Mouse (Mus musculus): ENCODE data around the gene Rgs7. TPM values are rescaled to one million over a fixed set of nuclear protein-coding genes. Genes with fewer than 3 reads are reported as not detected.

The Rgs7 gene
- 0.07 and 0.45 TPM in 2 replicates for polyA plus RNA-seq (2012; rRNA removed)

DNA sequence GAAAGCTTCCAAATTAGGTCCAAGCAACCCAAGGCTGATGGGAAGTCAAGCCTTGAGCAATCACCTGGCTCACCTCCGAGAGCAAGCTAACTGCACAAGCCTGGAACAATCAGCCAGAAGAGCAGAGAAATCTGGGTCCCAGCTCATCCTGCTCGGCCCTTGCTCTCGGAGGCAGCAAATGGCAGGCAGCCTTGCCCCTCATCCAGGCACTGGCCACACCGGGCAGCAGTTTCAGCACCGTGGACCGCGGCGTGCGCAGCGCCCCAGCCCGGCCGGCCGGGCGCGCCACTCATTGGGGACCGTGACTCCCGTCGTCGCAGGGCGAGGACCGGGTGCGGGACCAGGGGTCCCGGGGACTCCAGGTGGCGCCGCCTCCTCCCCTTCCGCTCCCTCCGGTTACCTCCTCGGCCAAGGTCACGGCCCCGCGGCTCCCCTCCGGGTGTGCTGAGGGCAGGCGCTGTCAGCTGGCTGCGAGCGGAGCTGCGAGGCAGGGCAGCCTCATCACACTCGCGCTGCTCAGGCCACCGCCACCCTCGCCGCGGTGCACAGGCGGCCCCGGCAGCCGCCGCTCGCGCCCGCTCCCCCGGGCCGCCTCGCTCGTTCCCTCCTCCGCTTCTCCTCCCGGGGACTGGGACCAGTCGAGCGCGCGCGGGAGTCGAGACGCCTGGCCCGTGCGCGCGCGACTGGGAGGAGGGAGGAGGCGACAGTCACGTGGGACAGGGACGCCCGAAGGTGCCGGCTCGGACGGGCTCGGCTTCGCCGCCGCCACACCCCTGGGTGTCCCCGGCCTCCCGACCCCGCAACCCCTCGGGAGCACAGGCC is at the start of gene Rgs7:
Rgs7 (minus strand) TSS at position 640 of the 822 bp plus-strand sequence.
- TF ChIP-seq CTCF (IDR thresholded peaks at IDR 0.05; ENCODE audit: insufficient read depth, low read length) (no peak), POLR2A (IDR thresholded peaks at IDR 0.05; ENCODE audit: borderline replicate concordance, extremely low read depth, low read depth, low read length) (no peak)
- DNase-seq, result peak; percentile 2
- Histone ChIP-seq H3K4me3 (replicated peaks; ENCODE audit: extremely low read depth, low read depth, low read length) (no peak within 1 kb of the TSS), H3K4me1 (ENCODE audit: control insufficient read depth, insufficient read depth, low read length) (no peaks in the 10 kb centered on the region)
- WGBS, result under 1% methylated on average over 81 of the region's 82 CpGs

DNA sequence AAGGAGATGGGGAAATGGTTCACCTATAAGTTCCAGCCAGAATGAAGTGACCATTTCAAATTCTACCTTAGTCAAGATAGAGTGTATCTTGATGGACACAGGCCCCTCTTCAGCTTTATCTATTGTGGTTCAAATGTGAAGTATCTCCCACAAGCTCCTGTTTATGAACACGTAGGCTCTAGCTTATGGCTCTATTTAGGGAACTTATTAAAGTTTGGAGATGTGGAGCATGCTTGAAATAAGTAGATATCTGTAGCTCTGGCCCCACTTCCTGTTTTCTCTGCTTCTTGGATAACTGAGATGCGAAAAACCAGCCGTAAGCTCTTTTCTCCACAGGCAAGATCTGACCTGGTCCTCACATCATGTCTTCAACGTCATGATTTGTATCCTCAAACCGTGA is 48.4 kb upstream of the Rgs7 start:
- Histone ChIP-seq H3K4me1 (ENCODE audit: control insufficient read depth, insufficient read depth, low read length) (no peaks in the 10 kb centered on the region), H3K4me3 (replicated peaks; ENCODE audit: extremely low read depth, low read depth, low read length) (no peak overlapping the region)
- 82% methylated on average over 5 of the region's 5 CpGs for WGBS
- TF ChIP-seq CTCF (IDR thresholded peaks at IDR 0.05; ENCODE audit: insufficient read depth, low read length), result no peak
- no peak for TF ChIP-seq POLR2A (IDR thresholded peaks at IDR 0.05; ENCODE audit: borderline replicate concordance, extremely low read depth, low read depth, low read length)
- DNase-seq, result no peak

DNA sequence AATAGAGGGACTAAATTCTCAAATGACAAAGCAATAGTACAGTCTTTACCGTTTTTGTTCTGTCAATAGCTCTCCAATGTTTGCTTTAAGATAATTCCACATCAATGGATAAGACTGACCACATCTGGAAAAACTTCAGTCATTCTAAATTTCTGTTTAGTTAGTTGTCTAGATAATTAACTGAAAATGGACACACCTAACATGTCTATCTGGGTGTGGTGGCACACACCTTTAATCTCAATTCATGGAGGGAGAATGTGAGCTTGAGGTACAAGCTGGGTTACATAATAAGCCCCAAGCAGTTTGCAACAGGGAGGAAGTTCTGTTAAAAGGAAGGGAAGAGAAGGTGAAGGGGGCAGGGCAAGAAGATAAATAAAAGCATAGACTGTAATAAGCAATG is 45.0 kb upstream of the Rgs7 start:
- WGBS, result 24% methylated on average over 1 of the region's 1 CpGs
- no peak for TF ChIP-seq CTCF (IDR thresholded peaks at IDR 0.05; ENCODE audit: insufficient read depth, low read length)
- Histone ChIP-seq H3K4me3 (replicated peaks; ENCODE audit: extremely low read depth, low read depth, low read length) (no peak overlapping the region), H3K4me1 (ENCODE audit: control insufficient read depth, insufficient read depth, low read length) (no peaks in the 10 kb centered on the region)
- DNase-seq, result no peak

DNA sequence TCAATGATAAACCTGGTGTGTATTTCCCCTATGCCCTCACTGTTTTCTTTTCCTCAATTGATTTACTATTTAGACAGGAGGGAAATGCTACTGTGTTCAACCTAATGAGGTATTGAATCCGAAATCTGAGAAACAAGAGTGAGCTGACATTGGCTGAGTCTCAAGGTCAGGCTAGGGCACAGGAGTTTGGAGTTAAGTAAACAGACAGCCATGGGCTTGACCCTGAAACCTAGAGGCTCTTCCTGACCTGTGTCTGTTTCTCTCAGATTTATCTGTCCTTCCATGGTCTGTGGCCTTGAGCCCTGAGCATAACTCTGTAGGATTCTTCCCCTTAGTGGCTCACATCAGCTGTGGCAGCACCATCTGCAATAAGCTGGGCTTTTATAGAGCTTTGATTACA is 37.6 kb upstream of the Rgs7 start:
- Histone ChIP-seq H3K4me3 (replicated peaks; ENCODE audit: extremely low read depth, low read depth, low read length) (no peak overlapping the region), H3K4me1 (ENCODE audit: control insufficient read depth, insufficient read depth, low read length) (no peaks in the 10 kb centered on the region)
- TF ChIP-seq POLR2A (IDR thresholded peaks at IDR 0.05; ENCODE audit: borderline replicate concordance, extremely low read depth, low read depth, low read length) (no peak), CTCF (IDR thresholded peaks at IDR 0.05; ENCODE audit: insufficient read depth, low read length) (no peak)
- 53% methylated on average over 1 of the region's 1 CpGs for WGBS
- DNase-seq, result no peak

DNA sequence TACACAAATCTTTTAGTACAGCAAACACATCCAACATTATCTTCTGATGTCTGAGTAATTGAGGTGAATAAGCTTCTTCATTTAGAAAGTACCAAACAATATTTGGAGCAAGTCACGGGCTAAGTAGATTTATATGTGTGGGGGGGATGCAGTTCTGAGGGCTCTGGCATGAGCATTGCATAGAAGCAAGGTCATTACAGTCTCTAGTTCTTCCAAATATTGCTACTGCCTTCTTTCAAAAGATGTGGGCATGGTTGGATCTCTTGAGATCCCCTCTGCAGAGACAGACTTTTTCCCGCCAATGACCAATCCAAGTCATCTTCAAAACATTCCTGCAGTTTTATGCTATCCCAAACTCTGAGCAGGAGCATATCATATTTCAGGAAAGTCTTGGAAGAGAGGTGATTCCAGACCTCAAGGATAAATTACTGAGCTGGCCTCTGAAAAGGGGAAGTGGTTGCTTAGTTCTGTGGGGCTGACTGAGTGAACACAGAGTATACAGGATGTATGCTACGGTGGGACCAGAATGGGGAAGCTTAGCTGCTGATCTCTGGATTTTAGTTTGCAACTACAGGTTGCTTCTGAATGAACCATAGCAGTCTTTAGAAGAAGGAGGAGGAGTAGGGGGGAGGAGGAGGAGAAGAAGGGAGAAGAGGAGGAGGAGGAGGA is 32.5 kb upstream of the Rgs7 start:
- Histone ChIP-seq H3K4me1 (ENCODE audit: control insufficient read depth, insufficient read depth, low read length) (no peaks in the 10 kb centered on the region), H3K4me3 (replicated peaks; ENCODE audit: extremely low read depth, low read depth, low read length) (no peak overlapping the region)
- no peak for TF ChIP-seq POLR2A (IDR thresholded peaks at IDR 0.05; ENCODE audit: borderline replicate concordance, extremely low read depth, low read depth, low read length)
- no peak for TF ChIP-seq CTCF (IDR thresholded peaks at IDR 0.05; ENCODE audit: insufficient read depth, low read length)
- 64% methylated on average over 3 of the region's 3 CpGs for WGBS
- DNase-seq, result no peak

DNA sequence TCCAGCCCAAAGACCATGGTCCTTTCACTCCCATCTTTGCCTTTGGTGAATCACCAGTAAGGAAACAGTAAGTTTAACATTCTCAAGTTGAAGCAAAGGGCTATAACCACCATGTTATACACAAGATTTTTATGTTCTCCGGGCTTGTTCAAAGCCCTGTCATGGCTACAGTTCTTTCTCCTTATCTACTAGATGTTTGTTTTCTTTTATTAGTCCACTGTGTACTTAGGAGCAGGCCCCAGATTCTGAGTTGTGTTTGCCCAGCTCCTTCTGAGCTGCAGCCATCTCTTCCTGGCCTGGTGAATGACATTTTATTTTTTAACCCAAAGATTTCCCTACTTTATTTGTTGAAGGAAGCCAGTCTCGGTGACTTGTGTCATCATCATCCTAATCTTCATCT is 31.3 kb upstream of the Rgs7 start:
- Histone ChIP-seq H3K4me3 (replicated peaks; ENCODE audit: extremely low read depth, low read depth, low read length) (no peak overlapping the region), H3K4me1 (ENCODE audit: control insufficient read depth, insufficient read depth, low read length) (no peaks in the 10 kb centered on the region)
- 47% methylated on average over 2 of the region's 2 CpGs for WGBS
- no peak for DNase-seq
- TF ChIP-seq POLR2A (IDR thresholded peaks at IDR 0.05; ENCODE audit: borderline replicate concordance, extremely low read depth, low read depth, low read length), result no peak
- TF ChIP-seq CTCF (IDR thresholded peaks at IDR 0.05; ENCODE audit: insufficient read depth, low read length), result no peak

DNA sequence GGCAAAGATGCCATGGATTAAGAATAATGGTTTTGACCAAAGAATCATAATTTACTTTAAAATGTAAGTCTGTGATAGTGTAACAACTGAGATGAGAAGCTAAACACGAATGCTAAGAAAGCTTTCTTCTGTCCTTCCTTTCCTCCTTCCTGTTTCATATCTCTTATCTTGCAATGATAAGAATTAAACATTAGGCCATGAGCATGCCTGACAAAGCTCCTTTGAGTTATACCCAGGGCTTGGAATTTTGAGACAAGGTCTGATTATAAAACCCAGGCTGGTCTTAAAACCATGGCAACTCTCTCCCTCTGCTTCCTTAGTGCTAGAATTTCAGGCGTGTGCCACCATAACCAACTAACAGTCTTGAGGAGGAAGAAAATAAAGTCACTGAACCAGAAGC is 22.2 kb upstream of the Rgs7 start:
- Histone ChIP-seq H3K4me3 (replicated peaks; ENCODE audit: extremely low read depth, low read depth, low read length) (no peak overlapping the region), H3K4me1 (ENCODE audit: control insufficient read depth, insufficient read depth, low read length) (no peaks in the 10 kb centered on the region)
- 33% methylated on average over 2 of the region's 2 CpGs for WGBS
- no peak for DNase-seq
- no peak for TF ChIP-seq POLR2A (IDR thresholded peaks at IDR 0.05; ENCODE audit: borderline replicate concordance, extremely low read depth, low read depth, low read length)
- no peak for TF ChIP-seq CTCF (IDR thresholded peaks at IDR 0.05; ENCODE audit: insufficient read depth, low read length)

DNA sequence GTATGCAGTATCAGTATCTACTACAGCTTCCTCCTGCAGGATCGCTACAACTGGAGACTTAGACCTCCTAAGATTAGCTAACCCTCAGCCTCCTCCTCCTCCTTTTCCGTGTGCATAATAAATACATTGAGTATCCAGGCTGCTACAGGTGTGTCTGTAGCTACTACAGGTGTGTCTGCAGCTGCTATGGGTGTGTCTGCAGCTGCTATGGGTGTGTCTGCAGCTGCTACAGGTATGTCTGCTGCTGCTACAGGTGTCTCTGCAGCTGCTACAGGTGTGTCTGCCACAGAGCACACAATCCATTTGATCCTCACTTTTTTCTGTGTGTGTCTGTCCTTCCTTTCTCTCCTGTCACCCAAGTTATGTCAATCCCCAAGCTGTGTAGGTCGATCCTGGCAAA is 19.9 kb upstream of the Rgs7 start:
- no peak for DNase-seq
- TF ChIP-seq POLR2A (IDR thresholded peaks at IDR 0.05; ENCODE audit: borderline replicate concordance, extremely low read depth, low read depth, low read length), result no peak
- TF ChIP-seq CTCF (IDR thresholded peaks at IDR 0.05; ENCODE audit: insufficient read depth, low read length), result no peak
- H3K4me1 ChIP-seq (ENCODE audit: control insufficient read depth, insufficient read depth, low read length), result no peaks in the 10 kb centered on the region
- H3K4me3 ChIP-seq (replicated peaks; ENCODE audit: extremely low read depth, low read depth, low read length), result no peak overlapping the region
- WGBS, result 68% methylated on average over 3 of the region's 3 CpGs

DNA sequence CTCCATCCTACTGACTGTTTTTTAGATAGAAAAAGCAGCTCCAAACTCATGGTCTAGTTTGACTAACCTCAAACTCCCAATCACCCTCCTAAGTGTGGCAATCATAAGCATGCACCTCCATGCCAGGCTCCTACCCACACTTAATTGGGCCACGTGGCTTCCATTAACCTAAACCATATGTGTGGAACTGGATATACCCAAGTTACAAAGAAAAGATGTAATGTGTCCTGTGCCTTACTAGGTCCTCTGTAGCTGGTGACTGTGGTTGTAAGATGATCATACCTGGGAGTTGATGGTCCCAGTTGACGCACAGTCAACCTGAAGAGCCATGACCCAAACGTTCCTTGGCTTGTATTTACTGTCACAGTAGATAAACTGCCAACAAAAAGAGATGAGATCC is 17.7 kb upstream of the Rgs7 start:
- no peak for DNase-seq
- 67% methylated on average over 3 of the region's 3 CpGs for WGBS

DNA sequence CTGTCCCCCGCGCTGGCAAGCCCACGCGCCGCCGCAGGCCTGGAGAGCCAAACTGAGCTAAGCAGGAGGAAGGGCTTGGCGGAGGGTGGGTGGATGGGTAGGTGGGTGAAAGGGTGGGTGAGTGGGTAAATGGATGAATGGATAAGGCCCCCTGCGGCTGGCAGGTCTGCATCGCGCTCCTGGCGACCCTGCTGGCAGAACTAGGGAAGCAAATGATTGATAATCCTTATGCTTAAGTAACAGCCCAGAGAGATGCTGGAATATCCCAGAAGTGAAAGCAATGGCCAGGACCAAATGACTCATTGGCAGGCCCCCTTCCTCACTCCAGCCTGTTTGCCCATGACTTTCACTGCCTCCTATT is 363 bp upstream of the Rgs7 start:
- 1% methylated on average over 11 of the region's 11 CpGs for WGBS
- DNase-seq, result no peak
- Histone ChIP-seq H3K4me3 (replicated peaks; ENCODE audit: extremely low read depth, low read depth, low read length) (no peak overlapping the region), H3K4me1 (ENCODE audit: control insufficient read depth, insufficient read depth, low read length) (no peaks in the 10 kb centered on the region)
- TF ChIP-seq CTCF (IDR thresholded peaks at IDR 0.05; ENCODE audit: insufficient read depth, low read length) (no peak), POLR2A (IDR thresholded peaks at IDR 0.05; ENCODE audit: borderline replicate concordance, extremely low read depth, low read depth, low read length) (no peak)

More for the DNA sequence above, 17.7 kb upstream of the Rgs7 start:
- Histone ChIP-seq H3K4me1 (ENCODE audit: control insufficient read depth, insufficient read depth, low read length) (no peaks in the 10 kb centered on the region), H3K4me3 (replicated peaks; ENCODE audit: extremely low read depth, low read depth, low read length) (no peak overlapping the region)
- TF ChIP-seq CTCF (IDR thresholded peaks at IDR 0.05; ENCODE audit: insufficient read depth, low read length) (no peak), POLR2A (IDR thresholded peaks at IDR 0.05; ENCODE audit: borderline replicate concordance, extremely low read depth, low read depth, low read length) (no peak)

All from lung, adult 2 months (tissue).